8 mouse cellular contexts compared by ENCODE assay signal in genomic region chr2:174295900-174296465, GRCm38 (mm10). TPM values are rescaled to one million over a fixed set of nuclear protein-coding genes. Genes with fewer than 3 reads are reported as not detected.
DNase-seq lines count a peak whose midpoint lies in the region; ATAC-seq and TF ChIP-seq lines count a peak whose summit lies in the region.

No protein-coding gene starts in this region.

- 41% methylated on average over 29 of the region's 29 CpGs for WGBS in heart, postnatal 0 days
- 54% methylated on average over 29 of the region's 29 CpGs for WGBS in hindbrain, embryonic 15.5 days
- 52% methylated on average over 29 of the region's 29 CpGs for WGBS in midbrain, embryonic 15.5 days

- TF ChIP-seq EP300 in heart, postnatal 0 days (IDR thresholded peaks at IDR 0.05; ENCODE audit: low read depth), result no peak

- H3K27me3 ChIP-seq in heart, postnatal 0 days (ENCODE audit: control insufficient read depth, insufficient read depth, low read length), result peaks cover 33% of the 10 kb centered on the region
- peaks cover 21% of the 10 kb centered on the region for H3K27me3 ChIP-seq in hindbrain, embryonic 15.5 days
- peaks cover 28% of the 10 kb centered on the region for H3K27me3 ChIP-seq in midbrain, embryonic 15.5 days (replicated peaks)

- DNase-seq in heart, postnatal 0 days (ENCODE audit: low spot score), result no peak
- no peak for DNase-seq in heart, postnatal 4 days
- peak; percentile 59 for DNase-seq in ZHBTc4 (ENCODE audit: low read depth, low spot score)
- DNase-seq in ovary, postnatal 36 days (ENCODE audit: low spot score), result no peak
- DNase-seq in frontal cortex, postnatal 14 days (ENCODE audit: low spot score in 2 of 2), result no peak
- no peak for DNase-seq in adrenal gland, postnatal 25 days

- no peak for TF ChIP-seq CTCF in heart, postnatal 0 days (IDR thresholded peaks at IDR 0.05; ENCODE audit: low read depth)

- H3K4me3 ChIP-seq in heart, postnatal 0 days (ENCODE audit: low read depth, low read length), result peak overlapping the region; percentile 66
- H3K4me3 ChIP-seq in hindbrain, embryonic 15.5 days, result peak overlapping the region; percentile 54
- peak overlapping the region; percentile 50 for H3K4me3 ChIP-seq in midbrain, embryonic 15.5 days

- H3K4me1 ChIP-seq in heart, postnatal 0 days (ENCODE audit: control insufficient read depth, insufficient read depth), result peaks cover 11% of the 10 kb centered on the region; the same call in 1 of the 2 replicates
- H3K4me1 ChIP-seq in hindbrain, embryonic 15.5 days (replicated peaks), result peaks cover 62% of the 10 kb centered on the region
- H3K4me1 ChIP-seq in midbrain, embryonic 15.5 days, result peaks cover 66% of the 10 kb centered on the region

- no peak for ATAC-seq in heart, postnatal 0 days (ENCODE audit: insufficient read depth, low read depth)
- ATAC-seq in hindbrain, embryonic 15.5 days (ENCODE audit: low FRiP score, low read depth), result 0 out of 2 replicates have a peak, but pooled peaks have one; percentile 12
- no peak for ATAC-seq in midbrain, embryonic 15.5 days (replicated peaks)

- no peak overlapping the region for H3K9ac ChIP-seq in heart, postnatal 0 days (replicated peaks; ENCODE audit: low read depth, low read length)
- no peak overlapping the region; the same call in 1 of the 2 replicates for H3K9ac ChIP-seq in hindbrain, embryonic 15.5 days
- no peak overlapping the region for H3K9ac ChIP-seq in midbrain, embryonic 15.5 days

- H3K27ac ChIP-seq in heart, postnatal 0 days (ENCODE audit: low read depth), result peak overlapping the region; percentile 43
- H3K27ac ChIP-seq in hindbrain, embryonic 15.5 days (replicated peaks), result no peak overlapping the region
- H3K27ac ChIP-seq in midbrain, embryonic 15.5 days, result no peak overlapping the region

- H3K9me3 ChIP-seq in heart, postnatal 0 days (replicated peaks; ENCODE audit: control insufficient read depth, low read length), result peaks cover 44% of the 10 kb centered on the region
- H3K9me3 ChIP-seq in hindbrain, embryonic 15.5 days, result peaks cover 9% of the 10 kb centered on the region; the same call in 1 of the 2 replicates
- peaks cover 29% of the 10 kb centered on the region for H3K9me3 ChIP-seq in midbrain, embryonic 15.5 days

- no peaks in the 10 kb centered on the region for H3K36me3 ChIP-seq in heart, postnatal 0 days (replicated peaks; ENCODE audit: control insufficient read depth, insufficient read depth, low read length)
- no peaks in the 10 kb centered on the region for H3K36me3 ChIP-seq in hindbrain, embryonic 15.5 days
- no peaks in the 10 kb centered on the region for H3K36me3 ChIP-seq in midbrain, embryonic 15.5 days (replicated peaks)

- peak overlapping the region; percentile 71 for H3K4me2 ChIP-seq in heart, postnatal 0 days (ENCODE audit: low read depth, low read length)
- H3K4me2 ChIP-seq in hindbrain, embryonic 15.5 days, result peak overlapping the region; percentile 57
- peak overlapping the region; percentile 58 for H3K4me2 ChIP-seq in midbrain, embryonic 15.5 days

RNA-seq across cellular contexts. Expression of gene Gnas, which starts 11.9 kb away (rescaled TPM):
- total RNA-seq in heart, postnatal 0 days (2014; rRNA removed; ENCODE audit: low replicate concordance), result 1,131 and 1,208 TPM in 2 replicates
- polyA plus RNA-seq in heart, postnatal 0 days (2015; fragmentation: Nextera tagmentation; extraction: Ambion mirVana), result 1,263 and 1,283 TPM in 2 replicates
- 1,000 to 10,000 TPM; 1,794 to 1,822 TPM for total RNA-seq in heart, postnatal 4 days (2021)
- 1,606 and 1,659 TPM in 2 replicates for polyA plus RNA-seq in hindbrain, embryonic 15.5 days (2015; fragmentation: Nextera tagmentation; extraction: Ambion mirVana)
- 1,362 and 1,368 TPM in 2 replicates for polyA plus RNA-seq in midbrain, embryonic 15.5 days (2015; fragmentation: Nextera tagmentation; extraction: Ambion mirVana)
- 2,468 and 2,497 TPM in 2 replicates for total RNA-seq in adrenal gland, postnatal 25 days (2021)

RNA-seq across cellular contexts. Expression of gene Gm20721, which starts 50.5 kb away (rescaled TPM):
- total RNA-seq in heart, postnatal 0 days (2014; rRNA removed; ENCODE audit: low replicate concordance), result not detected in 2 replicates
- polyA plus RNA-seq in heart, postnatal 0 days (2015; fragmentation: Nextera tagmentation; extraction: Ambion mirVana), result 11.3 and 15.8 TPM in 2 replicates
- total RNA-seq in heart, postnatal 4 days (2021), result 1 to 10 TPM; 2.2 to 3.4 TPM
- 11.8 and 13.1 TPM in 2 replicates for polyA plus RNA-seq in hindbrain, embryonic 15.5 days (2015; fragmentation: Nextera tagmentation; extraction: Ambion mirVana)
- polyA plus RNA-seq in midbrain, embryonic 15.5 days (2015; fragmentation: Nextera tagmentation; extraction: Ambion mirVana), result 8.2 and 16.1 TPM in 2 replicates
- 2.1 and 2.4 TPM in 2 replicates for total RNA-seq in adrenal gland, postnatal 25 days (2021)
